30 mouse cellular contexts compared by ENCODE assay signal in the genomic region with DNA sequence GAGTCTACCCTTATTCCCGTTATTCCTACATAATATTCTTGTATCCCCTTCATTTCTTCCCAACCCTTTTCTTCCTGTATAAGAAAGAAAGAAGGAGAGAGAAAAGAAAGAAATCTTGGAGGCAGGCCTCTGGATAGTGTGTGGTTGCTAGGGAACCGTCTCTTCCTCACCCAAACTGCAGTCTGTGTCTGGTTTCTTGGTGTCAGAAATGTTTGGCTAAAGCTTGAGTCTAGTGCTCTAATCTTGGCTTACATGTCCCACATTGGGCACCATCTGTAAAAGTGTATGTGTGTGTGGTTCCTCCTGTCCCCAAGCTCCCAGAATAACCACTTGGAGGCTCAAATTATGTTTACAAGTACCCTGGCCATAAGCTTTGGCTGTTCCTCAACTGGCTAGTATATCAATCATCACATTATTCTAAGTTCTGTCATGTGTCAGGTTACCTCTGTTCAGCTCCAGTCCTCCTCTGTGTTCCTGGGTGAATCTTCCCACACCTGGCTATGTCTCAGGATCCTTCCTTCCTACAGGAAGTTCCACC. TPM values are rescaled to one million over a fixed set of nuclear protein-coding genes. Genes with fewer than 3 reads are reported as not detected.
DNase-seq lines count a peak whose midpoint lies in the region; ATAC-seq and TF ChIP-seq lines count a peak whose summit lies in the region.
"Had no signal": no experiment of that assay in that cellular context is flagged by ENCODE, and none has a peak within 500 bp of the region (broad histone marks: within the 10 kb centered on the region; RNA-seq: fewer than 3 reads in every experiment).

No protein-coding gene starts in this region.

- no peak overlapping the region for H3K4me3 ChIP-seq in cortical plate, adult 2 months (ENCODE audit: insufficient read depth, low read length)
- H3K4me3 ChIP-seq in midbrain, embryonic 15.5 days: no peak overlapping the region
- H3K4me3 ChIP-seq: erythroblast, embryonic 14.5 days; heart, embryonic 13.5 days; hindbrain, embryonic 15.5 days; kidney, embryonic 15.5 days; neural tube, embryonic 15.5 days had no signal

- no peak for TF ChIP-seq CTCF in cortical plate, adult 2 months (IDR thresholded peaks at IDR 0.05; ENCODE audit: extremely low read depth, insufficient read depth, low read length)

- H3K27me3 ChIP-seq in midbrain, embryonic 15.5 days (replicated peaks): no peaks in the 10 kb centered on the region
- H3K27me3 ChIP-seq: heart, embryonic 13.5 days; hindbrain, embryonic 15.5 days; kidney, embryonic 15.5 days; neural tube, embryonic 15.5 days had no signal

- peak overlapping the region; percentile 58; the same call in 1 of the 2 replicates for H3K27ac ChIP-seq in cortical plate, adult 2 months (ENCODE audit: insufficient read depth, low read length)
- no peak overlapping the region for H3K27ac ChIP-seq in midbrain, embryonic 15.5 days
- H3K27ac ChIP-seq: heart, embryonic 13.5 days; hindbrain, embryonic 15.5 days; kidney, embryonic 15.5 days; liver, embryonic 14.5 days; macrophage; neural tube, embryonic 15.5 days had no signal

- no peak for DNase-seq in frontal cortex, postnatal 14 days (ENCODE audit: low spot score in 2 of 2)
- DNase-seq in layer of hippocampus, adult 9-11 months: peak; percentile 24
- no peak for DNase-seq in layer of hippocampus, adult 11-12 months (ENCODE audit: low spot score)
- peak; percentile 81 for DNase-seq in brain, adult 2 months (ENCODE audit: low read depth, low spot score)
- DNase-seq in heart, adult 8-10 months (ENCODE audit: low spot score): no peak
- DNase-seq: adrenal gland, postnatal 14 days; cerebellum, adult 18-20 months; cerebellum, postnatal 10 days; gastrocnemius, postnatal 14 days; heart, adult 18-20 months; heart, postnatal 10 days; kidney, adult 18-20 months; kidney, postnatal 25 days; liver; lung, adult 2 months; lung, postnatal 10 days; midbrain, embryonic 14.5 days; right cerebral cortex, postnatal 4 days had no signal

- no peak for TF ChIP-seq POLR2A in cortical plate, adult 2 months (IDR thresholded peaks at IDR 0.05; ENCODE audit: extremely low read depth, insufficient read depth, low read length)

- H3K9ac ChIP-seq in midbrain, embryonic 15.5 days: no peak overlapping the region
- H3K9ac ChIP-seq: heart, embryonic 13.5 days; hindbrain, embryonic 15.5 days; kidney, embryonic 15.5 days; liver, embryonic 14.5 days; neural tube, embryonic 15.5 days had no signal

- H3K4me1 ChIP-seq in cortical plate, adult 2 months (ENCODE audit: control insufficient read depth, insufficient read depth, low read length): peaks cover 8% of the 10 kb centered on the region
- H3K4me1 ChIP-seq in midbrain, embryonic 15.5 days: no peaks in the 10 kb centered on the region
- H3K4me1 ChIP-seq: hindbrain, embryonic 15.5 days; kidney, embryonic 15.5 days had no signal

- peak; percentile 96 for ATAC-seq in frontal cortex, adult (ENCODE audit: low TSS enrichment)
- no peak for ATAC-seq in midbrain, embryonic 15.5 days (replicated peaks)
- ATAC-seq: CD4-positive, CD25-positive, alpha-beta regulatory T cell, adult 4 months had no signal

- 76% methylated on average over 2 of the region's 2 CpGs for WGBS in midbrain, embryonic 15.5 days

- no peak overlapping the region for H3K4me2 ChIP-seq in midbrain, embryonic 15.5 days
- H3K4me2 ChIP-seq: heart, embryonic 13.5 days; hindbrain, embryonic 15.5 days; kidney, embryonic 15.5 days; neural tube, embryonic 15.5 days had no signal

- H3K9me3 ChIP-seq in midbrain, embryonic 15.5 days: no peaks in the 10 kb centered on the region
- H3K9me3 ChIP-seq: hindbrain, embryonic 15.5 days; kidney, embryonic 15.5 days; neural tube, embryonic 15.5 days had no signal

- H3K36me3 ChIP-seq in midbrain, embryonic 15.5 days (replicated peaks): no peaks in the 10 kb centered on the region
- H3K36me3 ChIP-seq: hindbrain, embryonic 15.5 days had no signal

RNA-seq across cellular contexts. Expression of a gene that starts 39.3 kb away (rescaled TPM):
- 58.0 and 61.6 TPM in 2 replicates for polyA plus RNA-seq in cortical plate, adult 2 months (2012; rRNA removed)
- 37.7 and 41.2 TPM in 2 replicates for polyA plus RNA-seq in midbrain, embryonic 15.5 days (2015; fragmentation: Nextera tagmentation; extraction: Ambion mirVana)
- total RNA-seq in heart, adult 8-10 months (2022): 10 to 100 TPM in 2 of 4 experiments, 1 to 10 TPM in 2; 9.1 to 10.7 (median 10.2) TPM
- total RNA-seq: megakaryocyte-erythroid progenitor cell, adult 5-6 weeks had no signal
- polyA plus RNA-seq: erythroblast, embryonic 14.5 days had no signal

Comparison
In these comparisons a context has a peak if more than half of its experiments do, and no peak if none do; other contexts are left out.
1. DNase-seq: peak in layer of hippocampus, adult 9-11 months (single experiment) and brain, adult 2 months (single experiment); none in frontal cortex, postnatal 14 days (0 of 2), layer of hippocampus, adult 11-12 months (single experiment) and heart, adult 8-10 months (single experiment).